Mouse (Mus musculus) monocyte, adult 59 days (primary cell): ENCODE data around the gene Rab11fip5. TPM values are rescaled to one million over a fixed set of nuclear protein-coding genes. Genes with fewer than 3 reads are reported as not detected.

Experiments
- total RNA-seq, 2 experiments: library from RNA; stranded (reverse); gene quantifications; one replicate each; pipeline ENCODE4 v1.2.4; 2023

Gene Rab11fip5
- 10 to 100 TPM; 19.4 to 21.2 TPM for total RNA-seq

DNA sequence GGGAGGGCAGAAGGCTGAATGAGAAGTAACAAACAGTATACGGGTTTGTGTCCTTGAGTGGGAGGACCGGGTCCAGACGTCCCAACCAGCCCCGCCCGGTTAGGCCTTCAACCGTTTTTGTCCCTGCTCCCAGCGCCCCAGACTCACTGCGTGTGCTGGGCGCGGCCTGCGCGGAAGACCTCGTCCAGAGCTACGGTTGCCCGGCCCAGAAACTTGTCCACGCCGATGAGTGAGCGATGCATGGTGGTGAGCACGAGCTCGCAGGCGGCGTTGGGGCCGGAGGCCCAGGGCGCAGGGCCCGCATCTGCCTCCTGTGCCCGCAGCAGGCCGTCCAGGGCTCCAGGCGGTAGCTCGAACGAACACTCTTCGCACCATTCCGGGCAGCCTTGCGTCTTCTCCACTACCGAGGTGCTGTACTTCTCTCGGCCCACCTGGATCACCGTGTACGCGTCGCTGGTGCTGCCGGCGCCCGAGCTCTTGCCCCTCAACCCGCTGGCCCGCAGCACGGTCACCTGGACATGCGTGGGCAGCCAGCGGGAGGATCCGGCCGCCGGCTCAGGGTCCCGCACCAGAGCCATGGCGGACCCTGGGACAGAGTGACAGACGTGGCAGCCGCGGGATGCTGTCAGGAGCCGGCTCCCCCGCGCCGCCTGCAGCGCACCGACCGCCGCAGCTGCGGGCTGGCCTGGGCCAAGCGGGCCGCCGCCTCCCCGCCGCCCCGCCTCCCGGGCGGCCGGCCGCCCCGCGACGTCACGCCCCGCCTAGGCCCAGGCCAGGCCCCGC is at the start of gene Rab11fip5:
Gene Rab11fip5 (minus strand): TSS at position 684 of the 783 bp plus-strand sequence.

GRCm38 (mm10) chr6:85423836-85424379 is 49.5 kb upstream of the Rab11fip5 start, which contains the start of gene Noto:
TSS of gene Noto (plus strand) at chr6:85423886.

GRCm38 (mm10) chr6:85333000-85333669 is 41.3 kb downstream of the Rab11fip5 start, which contains the start of gene Sfxn5:
TSS of gene Sfxn5 (minus strand) at chr6:85333422.

Other genes starting within 250 kb of the Rab11fip5 start
- gene Spr, start 236.9 kb downstream of the Rab11fip5 start, total RNA-seq: 10 to 100 TPM; 26.2 to 31.4 TPM
- not detected for gene Emx1, start 187.2 kb downstream of the Rab11fip5 start, total RNA-seq
- 10 to 100 TPM; 10.8 to 12.4 TPM for gene Sfxn5, start 41.2 kb downstream of the Rab11fip5 start, total RNA-seq
- not detected for gene Noto, start 49.3 kb upstream of the Rab11fip5 start, total RNA-seq
- 10 to 100 TPM; 19.6 to 22.5 TPM for gene Smyd5, start 57.4 kb upstream of the Rab11fip5 start, total RNA-seq
- gene Cct7, start 76.9 kb upstream of the Rab11fip5 start, total RNA-seq: 100 to 1,000 TPM in 1 of 2 experiments, 10 to 100 TPM in 1; 98.0 to 105 TPM
- gene Pradc1, start 77.3 kb upstream of the Rab11fip5 start, total RNA-seq: 1 to 10 TPM; 8.2 to 9.5 TPM
- gene Fbxo41, start 128.4 kb upstream of the Rab11fip5 start, total RNA-seq: not detected
- not detected for gene Egr4, start 139.0 kb upstream of the Rab11fip5 start, total RNA-seq
- gene Alms1, start 212.9 kb upstream of the Rab11fip5 start, total RNA-seq: 1 to 10 TPM; 3.2 to 4.6 TPM